Mouse (Mus musculus) olfactory bulb, adult 2 months (tissue): ENCODE measurements at regions not wholly inside any gene's neighbourhood (a gene's known extent, or its start where the extent isn't known, plus 50 kb on each side); places are given as distances from the start of the nearest gene placed in this dataset.

ENCODE experiments used
- H3K27ac ChIP-seq: fragments of 200-500 bp; 2 replicates; pipeline ENCODE4 v1.5.1; 2012; ENCODE audit warnings: low read depth, low read length; ENCODE audit not compliant: insufficient read depth
- H3K4me1 ChIP-seq: fragments of 200-500 bp; 2 replicates; pipeline ENCODE4 v1.6.1; 2012; ENCODE audit warnings: low read length; ENCODE audit not compliant: control insufficient read depth, insufficient read depth
- H3K4me3 ChIP-seq: fragments of 200-500 bp; 2 replicates; pipeline ENCODE4 v1.5.1; 2012; ENCODE audit warnings: mild to moderate bottlenecking, low read depth, low read length, moderate library complexity; ENCODE audit not compliant: insufficient read depth
- CTCF ChIP-seq: fragments of 200-500 bp; IDR thresholded peaks from 2 replicates; pipeline ENCODE4 v1.5.1; 2012; ENCODE audit warnings: low read depth, mild to moderate bottlenecking, low read length, moderate library complexity; ENCODE audit not compliant: insufficient read depth
- POLR2A ChIP-seq: fragments of 200-500 bp; IDR thresholded peaks from 2 replicates; pipeline ENCODE4 v1.6.1; 2012; ENCODE audit warnings: mild to moderate bottlenecking, low read depth, low read length, moderate library complexity; ENCODE audit not compliant: insufficient read depth
- WGBS: fragments of 180-500 bp; shearing (Covaris S2); methylation state at CpG from one replicate; pipeline ENCODE4 v1.1.7; 2018; 5-methylcytosine and 5-hydroxymethylcytosine counted together

DNA sequence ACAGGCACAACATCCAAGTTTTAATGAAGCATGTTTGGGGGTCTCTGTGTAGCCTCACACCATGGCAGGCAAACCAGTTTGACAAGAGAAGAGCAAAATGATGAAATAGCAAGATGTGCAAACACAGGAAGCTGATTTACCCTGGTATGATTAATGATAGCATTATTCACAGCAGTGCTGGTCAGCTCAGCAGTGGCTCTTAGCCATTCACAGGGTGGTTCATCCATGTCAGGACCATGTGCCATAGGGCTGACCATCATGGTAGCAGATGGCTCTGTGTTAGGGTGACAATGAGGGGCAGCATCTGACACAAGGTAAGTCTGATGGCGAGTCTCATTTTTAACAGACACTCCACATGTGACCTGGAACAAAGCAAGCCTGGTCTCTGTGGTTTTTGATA, 443.1 kb upstream of the Arpp21 start:
- TF ChIP-seq POLR2A (no peak), CTCF (no peak)
- WGBS: 97% methylated on average over 1 of the region's 1 CpGs
- no peak overlapping the region for H3K4me3 ChIP-seq
- H3K4me1 ChIP-seq: no peaks in the 10 kb centered on the region
- H3K27ac ChIP-seq: no peak overlapping the region

GRCm38 (mm10) chr9:112675232-112675631, 439.5 kb upstream of the Arpp21 start:
- Histone ChIP-seq H3K27ac (no peak overlapping the region), H3K4me1 (no peaks in the 10 kb centered on the region), H3K4me3 (no peak overlapping the region)
- whole genome bisulfite sequencing: 90% methylated on average over 5 of the region's 5 CpGs
- TF ChIP-seq POLR2A (no peak), CTCF (no peak)
